Mouse (Mus musculus) B cell, adult 67 days (primary cell): ENCODE data around the gene Ppan. TPM values are rescaled to one million over a fixed set of nuclear protein-coding genes. Genes with fewer than 3 reads are reported as not detected.

ENCODE experiments used
- total RNA-seq, 2 experiments: library from RNA; stranded (reverse); gene quantifications; 4 replicates each; pipeline ENCODE4 v1.2.4; 2023

Gene Ppan
- total RNA-seq = 100 to 1,000 TPM; 123 to 133 TPM

DNA sequence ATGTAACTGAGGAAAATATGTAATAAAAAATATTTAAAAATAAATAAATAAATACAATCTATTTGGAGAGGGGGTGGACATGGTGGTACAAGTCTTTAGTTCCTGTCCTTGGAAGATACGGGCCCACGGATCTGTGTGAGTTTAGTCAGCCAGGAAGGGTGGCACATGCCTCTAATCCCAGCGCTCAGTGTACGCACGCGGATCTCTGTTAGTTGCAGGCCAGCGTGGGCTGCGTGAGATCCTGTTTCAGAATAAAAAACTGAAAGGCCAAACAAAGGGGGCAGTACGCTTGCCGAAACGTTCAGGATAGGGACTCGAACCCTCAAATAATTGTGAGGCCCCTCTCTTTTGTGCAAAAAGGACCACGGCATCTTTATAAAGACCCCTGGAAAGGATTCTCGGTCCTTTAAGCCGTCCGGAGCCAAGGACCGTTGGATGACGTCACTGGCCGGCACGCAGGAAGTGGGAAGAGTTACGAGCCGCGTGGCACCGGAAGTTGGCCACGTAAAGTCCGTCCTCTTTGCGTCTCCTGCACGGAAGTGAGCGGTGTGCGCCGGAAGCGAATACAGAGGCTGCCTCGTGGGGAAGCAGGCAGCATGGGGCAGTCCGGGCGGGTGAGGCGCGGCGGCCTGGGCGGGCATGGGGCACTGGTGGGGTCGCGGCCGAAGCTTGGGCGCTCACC is at the start of gene Ppan:
TSS of gene Ppan (plus strand) at position 472 of the 682 bp plus-strand sequence.

DNA sequence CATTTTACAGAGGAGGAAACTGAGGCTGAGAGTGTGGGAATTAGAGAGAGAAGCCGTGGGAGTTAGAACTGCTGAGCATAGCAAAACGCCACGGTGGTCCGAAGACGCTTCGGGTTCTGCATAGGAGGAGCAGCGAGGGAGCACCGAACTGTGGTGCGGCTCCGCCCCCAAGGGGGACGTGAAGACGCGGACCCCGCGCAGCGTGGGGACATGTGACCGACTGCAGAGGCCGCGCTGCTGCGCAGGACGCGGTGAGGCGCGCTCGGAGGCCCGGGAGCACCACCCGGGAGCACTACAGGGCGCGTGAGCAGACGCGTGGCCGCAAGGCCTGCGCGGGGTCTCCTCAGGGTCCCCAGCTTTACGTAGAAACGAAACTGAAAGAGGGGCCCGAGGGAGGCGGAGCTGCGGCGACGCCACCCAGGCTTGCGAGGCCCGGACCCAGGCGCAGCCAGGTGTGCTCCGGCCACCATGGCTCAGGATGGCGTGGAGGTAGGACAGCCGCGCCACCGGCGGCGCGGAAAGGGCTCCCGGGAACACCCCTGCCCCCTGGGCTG is 19.4 kb upstream of the Ppan start, which contains the start of gene A230050P20Rik:
TSS of gene A230050P20Rik (plus strand) at position 195 of the 554 bp plus-strand sequence.

DNA sequence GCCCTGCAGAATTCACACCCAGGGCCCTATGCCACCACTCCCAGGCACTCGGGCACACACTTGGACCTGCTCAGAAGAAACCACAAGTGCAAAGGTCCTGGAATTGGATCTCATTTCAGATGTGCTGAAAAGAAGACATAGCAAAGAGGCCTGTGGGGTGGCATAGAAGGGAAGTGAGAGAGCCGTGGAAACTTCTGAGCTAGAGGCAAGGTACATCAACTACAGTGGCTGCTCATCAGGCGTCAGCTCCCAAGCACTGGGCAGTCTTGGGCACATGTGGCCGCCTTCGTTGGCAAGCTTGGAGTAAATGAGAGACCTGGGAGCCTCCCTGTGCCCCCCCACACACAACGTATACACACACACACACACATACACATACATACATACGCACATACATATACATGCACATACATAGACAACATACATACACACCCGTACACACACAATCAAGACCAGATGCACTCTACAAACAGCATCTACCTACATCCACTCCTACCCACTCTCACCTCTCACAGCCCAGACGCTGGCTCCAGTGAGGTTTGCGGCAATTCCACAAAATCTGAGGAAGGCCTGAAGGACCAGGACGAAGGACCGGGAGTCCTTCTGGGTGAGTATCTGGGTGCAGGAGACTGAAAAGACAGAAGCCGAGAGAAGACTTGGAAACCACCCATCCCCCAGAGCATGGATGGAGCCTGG is 8.7 kb upstream of the Ppan start, which contains the start of gene Angptl6:
TSS of gene Angptl6 (minus strand) at position 631 of the 696 bp plus-strand sequence.

DNA sequence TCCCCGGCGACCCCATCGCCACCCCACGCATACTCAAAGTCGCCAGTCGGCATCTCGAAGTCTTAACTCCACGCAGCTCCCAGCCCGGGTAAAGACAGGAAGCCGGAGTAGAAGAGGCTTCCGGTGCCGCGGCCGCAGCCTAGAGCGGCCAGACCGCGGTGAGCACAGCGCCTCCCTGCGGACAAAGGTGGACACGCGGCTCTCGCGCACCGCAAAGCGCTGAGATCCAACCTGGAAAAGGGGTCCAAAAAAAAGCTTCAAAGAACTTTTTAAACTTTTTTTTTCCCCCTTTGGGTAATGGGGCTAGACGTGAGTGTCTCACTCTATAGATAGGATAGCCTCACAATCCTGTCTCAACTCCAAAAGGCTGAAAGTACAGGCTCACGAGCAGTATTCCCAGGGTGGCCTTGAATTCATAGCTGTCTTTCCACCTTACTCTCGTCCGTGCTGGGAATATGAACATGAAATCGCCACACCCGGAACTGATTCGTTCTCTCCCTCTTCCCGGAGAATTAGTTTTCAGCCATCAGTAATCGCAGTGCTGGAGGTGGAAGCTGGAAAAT is 10.6 kb downstream of the Ppan start, which contains the start of gene Eif3g:
TSS of gene Eif3g (minus strand) at position 113 of the 563 bp plus-strand sequence.

Other genes with a start within 250 kb of the Ppan start
- gene Ubl5, start 245.3 kb upstream of the Ppan start, total RNA-seq = 100 to 1,000 TPM; 357 to 362 TPM
- 10 to 100 TPM; 87.5 to 95.9 TPM for gene Fbxl12, start 243.4 kb upstream of the Ppan start, total RNA-seq
- 10 to 100 TPM; 18.0 to 18.3 TPM for gene Pin1, start 236.1 kb upstream of the Ppan start, total RNA-seq
- gene Olfm2, start 141.8 kb upstream of the Ppan start, total RNA-seq = not detected
- 1 to 10 TPM; 1.1 to 1.7 TPM for gene Col5a3, start 73.1 kb upstream of the Ppan start, total RNA-seq
- gene Rdh8, start 69.7 kb upstream of the Ppan start, total RNA-seq = not detected
- 10 to 100 TPM; 46.3 to 59.5 TPM for gene A230050P20Rik, start 19.5 kb upstream of the Ppan start, total RNA-seq
- gene Angptl6, start 8.4 kb upstream of the Ppan start, total RNA-seq = 1 to 10 TPM in 1 of 2 experiments, under 1 TPM in 1; 0.71 to 1.0 TPM
- 100 to 1,000 TPM; 184 to 200 TPM for gene Eif3g, start 10.4 kb downstream of the Ppan start, total RNA-seq
- gene Dnmt1, start 71.7 kb downstream of the Ppan start, total RNA-seq = 10 to 100 TPM; 76.1 to 83.9 TPM
- gene S1pr2, start 88.6 kb downstream of the Ppan start, total RNA-seq = 1 to 10 TPM; 2.5 to 3.1 TPM
- gene Mrpl4, start 114.6 kb downstream of the Ppan start, total RNA-seq = 10 to 100 TPM; 54.8 to 56.5 TPM
- 10 to 100 TPM; 58.0 TPM for gene Icam1, start 127.8 kb downstream of the Ppan start, total RNA-seq
- gene Icam4, start 141.2 kb downstream of the Ppan start, total RNA-seq = under 1 TPM in 1 of 2 experiments, not detected in 1; 0.73 TPM
- gene Icam5, start 143.9 kb downstream of the Ppan start, total RNA-seq = under 1 TPM; 0.18 to 0.29 TPM
- gene Zglp1, start 178.9 kb downstream of the Ppan start, total RNA-seq = 1 to 10 TPM in 1 of 2 experiments, not detected in 1; 2.0 TPM
- gene Gm49373, start 184.9 kb downstream of the Ppan start, total RNA-seq = 1 to 10 TPM; 2.0 to 2.3 TPM
- gene Fdx1l, start 185.4 kb downstream of the Ppan start, total RNA-seq = 10 to 100 TPM; 27.0 to 29.9 TPM
- 10 to 100 TPM in 1 of 2 experiments, 1 to 10 TPM in 1; 7.7 to 10.6 TPM for gene Gm38431, start 203.8 kb downstream of the Ppan start, total RNA-seq
- gene Raver1, start 203.8 kb downstream of the Ppan start, total RNA-seq = 100 to 1,000 TPM; 109 to 117 TPM
- 10 to 100 TPM; 64.0 to 68.8 TPM for gene Tyk2, start 243.1 kb downstream of the Ppan start, total RNA-seq